Mouse (Mus musculus) thymus, adult 2 months (tissue): ENCODE results near the gene Med26.

Experiments
- CTCF ChIP-seq: fragments of 200-500 bp; IDR thresholded peaks from 2 replicates; pipeline ENCODE4 v1.5.1; 2012; ENCODE audit warnings: mild to moderate bottlenecking, control low read depth, low read length, moderate library complexity, borderline replicate concordance; ENCODE audit not compliant: control insufficient read depth, poor library complexity, insufficient read depth; ENCODE audit errors: extremely low read depth
- POLR2A ChIP-seq: fragments of 200-500 bp; IDR thresholded peaks from 2 replicates; pipeline ENCODE4 v1.6.1; 2012; ENCODE audit warnings: mild to moderate bottlenecking, low read length, control low read depth, moderate library complexity; ENCODE audit not compliant: control insufficient read depth, poor library complexity, insufficient read depth; ENCODE audit errors: extremely low read depth

- no peak for TF ChIP-seq POLR2A
- TF ChIP-seq CTCF = no peak
These were observed 88.1 kb downstream of the Med26 start for GRCm38 (mm10) chr8:72459881-72460533.
